30 mouse cellular contexts compared by ENCODE assay signal in the genomic region with DNA sequence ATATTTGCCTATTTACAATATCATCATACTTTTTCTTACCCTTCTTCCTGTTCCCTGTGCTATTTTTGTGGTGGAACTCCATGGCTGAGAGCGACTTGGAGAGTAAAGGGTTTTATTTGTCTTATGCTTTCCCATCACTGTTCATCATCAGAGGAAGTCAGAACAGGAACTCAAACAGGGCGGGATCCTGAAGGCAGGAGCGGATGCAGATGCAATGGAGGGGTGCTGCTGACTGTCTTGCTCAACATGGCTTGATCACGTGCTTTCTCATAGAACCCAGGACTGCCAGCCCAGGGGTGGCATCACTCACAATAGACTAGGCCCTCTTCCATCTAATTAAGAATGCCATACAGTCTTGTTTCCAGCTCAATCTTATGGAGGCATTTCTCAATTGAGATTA. TPM values are rescaled to one million over a fixed set of nuclear protein-coding genes. Genes with fewer than 3 reads are reported as not detected.
DNase-seq lines count a peak whose midpoint lies in the region; ATAC-seq and TF ChIP-seq lines count a peak whose summit lies in the region.
"Had no signal": no experiment of that assay in that cellular context is flagged by ENCODE, and none has a peak within 500 bp of the region (broad histone marks: within the 10 kb centered on the region; RNA-seq: fewer than 3 reads in every experiment).

No protein-coding gene starts in this region.

- peak; percentile 69 for ATAC-seq in megakaryocyte, adult 5-6 weeks (ENCODE audit: poor library complexity, severe bottlenecking)
- ATAC-seq: activated CD4-positive, CD25-positive, alpha-beta regulatory T cell, adult 4 months; CD4-positive, CD25-positive, alpha-beta regulatory T cell, adult 4 months; forebrain, embryonic 14.5 days; forebrain, embryonic 16.5 days; Patski had no signal

- peaks cover 10% of the 10 kb centered on the region for H3K4me1 ChIP-seq in heart, adult 2 months (ENCODE audit: control insufficient read depth, insufficient read depth, low read length)
- H3K4me1 ChIP-seq in brown adipose tissue, adult 24 weeks (ENCODE audit: control insufficient read depth, insufficient read depth, insufficient read length, low read length): peaks cover 7% of the 10 kb centered on the region; the same call in 1 of the 2 replicates
- H3K4me1 ChIP-seq: embryonic facial prominence, embryonic 13.5 days; embryonic facial prominence, embryonic 15.5 days; forebrain, embryonic 10.5 days; forebrain, embryonic 12.5 days had no signal

- no peak for TF ChIP-seq EP300 in heart, adult 2 months (IDR thresholded peaks at IDR 0.05; ENCODE audit: insufficient read depth, low read depth, low read length)

- WGBS in heart, adult 2 months: 47% methylated on average over 4 of the region's 4 CpGs

- intact Hi-C loops in heart, adult 2 months (cut with DNase I): loop anchor here (5.0 kb wide), 1 partner anchor 43 kb away; no protein-coding TSS in a partner anchor

- no peak for TF ChIP-seq POLR2A in heart, adult 2 months (IDR thresholded peaks at IDR 0.05; ENCODE audit: insufficient read depth, low read depth, low read length)

- no peak overlapping the region for H3K9ac ChIP-seq in heart, adult 2 months (ENCODE audit: low read depth, low read length)
- H3K9ac ChIP-seq: embryonic facial prominence, embryonic 13.5 days; embryonic facial prominence, embryonic 15.5 days; forebrain, embryonic 12.5 days had no signal

- no peak overlapping the region; the same call in none of the 2 replicates for H3K27ac ChIP-seq in heart, adult 2 months
- H3K27ac ChIP-seq in brown adipose tissue, adult 24 weeks (replicated peaks; ENCODE audit: low read depth, low read length): peak overlapping the region; percentile 40; the same call in 1 of the 2 replicates
- H3K27ac ChIP-seq: embryonic facial prominence, embryonic 13.5 days; embryonic facial prominence, embryonic 15.5 days; forebrain, embryonic 10.5 days; forebrain, embryonic 12.5 days had no signal

- DNase-seq in heart, adult 11 months: peak; percentile 92
- no peak for DNase-seq in heart, adult 2 months
- DNase-seq in spleen, postnatal 4 days (ENCODE audit: low spot score in 2 of 2): no peak
- no peak for DNase-seq in lung, postnatal 10 days
- DNase-seq: adrenal gland, adult 8-10 months; adrenal gland, postnatal 14 days; adrenal gland, postnatal 36 days; B cell, adult 2 months; cerebellum, adult 11 months; cerebellum, adult 18-20 months; cerebellum, adult 8-10 months; cerebellum, adult 9-11 months; cerebellum, postnatal 14 days; cerebellum, postnatal 36 days; embryo, embryonic 11 days had no signal

- H3K79me2 ChIP-seq in heart, adult 2 months (replicated peaks; ENCODE audit: control insufficient read depth, insufficient read depth, low read length): no peaks in the 10 kb centered on the region

- TF ChIP-seq CTCF in heart, adult 2 months (IDR thresholded peaks at IDR 0.05): no peak

- no peaks in the 10 kb centered on the region for H3K27me3 ChIP-seq in heart, adult 2 months (ENCODE audit: control insufficient read depth, insufficient read depth, low read length)
- H3K27me3 ChIP-seq: CH12.LX; embryonic facial prominence, embryonic 13.5 days; embryonic facial prominence, embryonic 15.5 days; forebrain, embryonic 12.5 days had no signal

- H3K36me3 ChIP-seq in heart, adult 2 months (ENCODE audit: control insufficient read depth, insufficient read depth, low read length): peaks cover 15% of the 10 kb centered on the region
- H3K36me3 ChIP-seq: embryonic facial prominence, embryonic 13.5 days; embryonic facial prominence, embryonic 15.5 days; forebrain, embryonic 10.5 days; forebrain, embryonic 12.5 days; G1E had no signal

- H3K4me3 ChIP-seq in heart, adult 2 months: no peak overlapping the region
- H3K4me3 ChIP-seq in brown adipose tissue, adult 24 weeks (ENCODE audit: insufficient read depth, low read depth, low read length): no peak overlapping the region
- H3K4me3 ChIP-seq: embryonic facial prominence, embryonic 13.5 days; embryonic facial prominence, embryonic 15.5 days; erythroblast, embryonic 14.5 days; forebrain, embryonic 10.5 days; forebrain, embryonic 12.5 days had no signal

RNA-seq across cellular contexts. Expression of a gene that starts 24.1 kb away (rescaled TPM):
- total RNA-seq in heart, adult 2 months (2021): 10 to 100 TPM; 20.4 to 20.7 TPM
- 17.6 and 37.8 TPM in 2 replicates for polyA plus RNA-seq in heart, adult 2 months (2012; rRNA removed)
- polyA plus RNA-seq in brown adipose tissue, adult 24 weeks (2012; ENCODE audit: insufficient read depth, insufficient read length, missing spikeins): 6.6 and 15.1 TPM in 2 replicates
- total RNA-seq in megakaryocyte, adult 5-6 weeks (2015): 9.8 and 11.4 TPM in 2 replicates
- 12.6 and 14.9 TPM in 2 replicates for total RNA-seq in megakaryocyte, adult 5-6 weeks (2017)
- polyA plus RNA-seq: embryonic facial prominence, embryonic 13.5 days; erythroblast, embryonic 14.5 days; forebrain, embryonic 10.5 days; forebrain, embryonic 12.5 days; forebrain, embryonic 14.5 days; Patski had no signal

RNA-seq across cellular contexts. Expression of a gene that starts 34.4 kb away (rescaled TPM):
- total RNA-seq in heart, adult 2 months (2021): under 1 TPM; 0.45 to 0.52 TPM
- polyA plus RNA-seq in heart, adult 2 months (2012; rRNA removed): 0.06 and 1.3 TPM in 2 replicates
- not detected in 2 replicates for polyA plus RNA-seq in brown adipose tissue, adult 24 weeks (2012; ENCODE audit: insufficient read depth, insufficient read length, missing spikeins)
- total RNA-seq in megakaryocyte, adult 5-6 weeks (2015): 0.18 TPM in 2 replicates
- total RNA-seq in megakaryocyte, adult 5-6 weeks (2017): 0.04 TPM in 1 of 2 replicates, not detected in the other
- total RNA-seq: CH12.LX had no signal
- polyA plus RNA-seq: embryonic facial prominence, embryonic 11.5 days; embryonic facial prominence, embryonic 13.5 days; embryonic facial prominence, embryonic 15.5 days; erythroblast, embryonic 14.5 days; forebrain, embryonic 10.5 days; forebrain, embryonic 12.5 days; forebrain, embryonic 14.5 days; forebrain, embryonic 16.5 days; Patski had no signal
